Mouse (Mus musculus) naive thymus-derived CD4-positive, alpha-beta T cell, adult 2 months (primary cell): Measurements from ENCODE around the gene Kcng3.

Experiments used
- DNase-seq: peaks from one replicate; pipeline ENCODE4 v3.0.0-alpha.2; 2011; ENCODE audit warnings: low read depth

Gene Kcng3

DNA sequence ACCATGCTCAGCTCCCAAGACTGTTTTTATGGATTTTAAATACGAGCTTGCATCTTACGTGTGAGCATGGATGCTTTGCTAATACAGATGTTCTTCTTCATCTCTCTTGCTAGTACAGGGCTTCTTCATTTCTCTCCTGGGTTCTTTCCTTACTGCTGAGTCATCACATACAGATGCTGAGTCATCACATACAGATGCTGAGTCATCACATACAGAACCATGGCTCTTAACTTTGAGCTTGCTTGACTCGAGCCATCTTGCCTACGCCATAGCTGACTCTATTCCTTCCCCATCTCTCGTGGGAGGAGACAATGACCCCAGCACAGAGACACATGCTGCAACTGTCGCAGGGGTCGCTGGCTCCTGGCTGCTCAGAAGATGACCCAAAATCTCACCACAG is 76.7 kb downstream of the Kcng3 start:
- no peak for DNase-seq

GRCm38 (mm10) chr17:83548501-83549233 is 83.0 kb downstream of the Kcng3 start:
- peak; percentile 72 for DNase-seq

- DNase-seq = no peak
Observed at GRCm38 (mm10) chr17:83547145-83547544, 84.5 kb downstream of the Kcng3 start.

DNA sequence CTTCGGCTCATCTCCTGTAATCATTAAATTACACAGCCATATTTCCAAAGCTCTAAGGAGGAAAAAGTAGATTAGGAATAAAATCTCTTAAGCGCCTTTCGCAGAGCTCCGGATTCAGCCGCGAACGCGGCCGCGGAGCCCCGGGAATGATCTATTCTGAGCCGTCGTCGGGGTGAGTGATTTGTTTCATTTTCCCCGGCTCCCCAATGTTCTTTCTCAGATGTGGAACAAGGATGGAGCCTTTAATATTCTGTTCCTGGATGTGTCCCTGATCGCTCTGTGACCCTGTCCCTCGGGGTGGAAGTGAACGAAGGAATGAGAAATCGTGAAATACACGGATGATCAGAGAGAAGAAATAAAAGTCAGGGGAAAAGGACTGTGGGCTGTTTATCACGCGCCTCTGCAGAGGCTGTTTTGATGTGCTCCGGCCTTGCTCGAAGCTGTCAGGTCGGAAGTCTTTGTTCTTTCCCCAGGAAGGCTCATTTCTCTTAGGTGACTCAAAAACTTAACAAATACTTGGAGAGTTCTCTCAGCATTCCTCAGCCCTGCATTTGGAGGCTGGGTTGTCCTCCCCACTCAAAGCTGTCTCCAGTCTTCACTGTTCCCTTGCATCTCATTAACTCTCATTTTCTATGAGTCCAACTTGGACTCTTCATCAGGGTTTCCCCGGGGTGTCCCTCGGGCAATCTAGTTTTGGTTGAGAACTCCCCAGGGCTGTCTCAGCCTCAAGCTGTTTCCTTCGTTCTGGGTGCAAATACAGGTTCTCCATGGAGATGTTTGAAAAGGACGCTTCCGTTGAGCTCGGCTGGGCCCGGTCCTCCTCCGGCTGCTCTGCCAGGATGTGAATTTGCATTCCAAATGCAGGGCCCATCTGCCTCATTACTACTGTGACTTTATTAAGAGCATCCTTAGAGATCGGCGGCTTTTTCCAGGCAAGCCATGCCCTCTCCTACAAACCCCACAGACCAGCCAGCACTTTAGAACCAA is 85.6 kb downstream of the Kcng3 start:
- DNase-seq = peak; percentile 48

DNA sequence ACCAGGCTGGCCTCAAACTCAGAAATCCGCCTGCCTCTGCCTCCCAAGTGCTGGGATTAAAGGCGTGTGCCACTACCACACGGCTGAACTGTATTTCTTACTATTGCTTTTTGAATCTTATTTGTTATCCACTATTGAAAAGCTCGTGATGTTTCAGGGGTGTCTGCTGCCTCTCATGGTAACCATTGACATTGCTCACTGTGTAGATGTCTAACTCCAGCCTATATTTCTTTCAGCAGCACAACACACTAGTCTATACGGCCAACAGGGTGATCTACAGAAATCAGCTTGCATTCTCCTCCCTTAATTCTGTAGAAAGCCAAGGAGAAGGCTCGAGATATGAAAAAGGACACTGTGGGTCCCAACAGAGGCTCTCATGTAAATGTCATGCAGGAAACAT is 86.4 kb downstream of the Kcng3 start:
- peak; percentile 45 for DNase-seq

- no peak for DNase-seq
Observed at GRCm38 (mm10) chr17:83542424-83542823, 89.3 kb downstream of the Kcng3 start.

GRCm38 (mm10) chr17:83539262-83540037 is 92.2 kb downstream of the Kcng3 start:
- DNase-seq = no peak

DNA sequence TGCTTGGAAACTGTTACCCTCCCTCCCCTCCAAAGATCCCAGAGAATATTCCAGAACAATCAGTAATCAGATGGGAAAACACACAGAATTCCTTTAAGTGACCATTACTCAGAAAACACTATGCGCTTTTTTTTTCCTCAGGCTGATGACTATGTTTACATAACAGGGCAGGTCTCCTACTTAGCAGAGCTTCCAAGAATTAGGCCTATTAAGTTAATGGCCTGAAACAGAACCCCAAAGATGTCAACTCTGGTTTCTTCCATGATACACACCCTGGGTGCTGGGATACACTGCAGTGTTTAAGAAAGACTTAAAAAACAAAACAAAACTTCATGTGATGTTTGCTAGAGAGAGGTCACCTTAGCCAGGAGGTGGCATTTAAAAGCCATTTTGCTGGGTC is 93.0 kb downstream of the Kcng3 start:
- no peak for DNase-seq

DNA sequence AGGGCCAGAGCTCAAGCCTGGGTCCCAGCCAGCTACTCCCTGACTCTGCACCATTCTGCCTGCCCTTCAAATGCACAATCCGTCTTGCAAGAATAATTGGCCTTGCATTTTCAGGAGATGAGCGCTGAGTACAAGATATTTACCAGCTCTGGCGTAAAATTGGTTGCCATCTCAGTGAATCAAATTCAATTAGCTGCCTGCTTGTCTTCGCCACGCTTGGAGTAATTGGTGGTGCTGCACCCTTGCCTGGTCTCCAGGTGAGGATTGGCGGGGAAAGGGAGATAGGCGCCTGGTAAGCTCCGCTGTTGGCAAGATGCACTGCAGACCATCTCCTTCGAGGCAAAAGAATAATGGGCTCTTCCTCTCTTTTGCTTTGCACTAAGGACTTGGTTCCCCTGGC is 93.6 kb downstream of the Kcng3 start:
- no peak for DNase-seq
